Mouse (Mus musculus): ENCODE data around the gene Glrb. TPM values are rescaled to one million over a fixed set of nuclear protein-coding genes. Genes with fewer than 3 reads are reported as not detected.

Gene Glrb
- total RNA-seq, 2 experiments from 2014 or later: 0.15 to 0.62 TPM

DNA sequence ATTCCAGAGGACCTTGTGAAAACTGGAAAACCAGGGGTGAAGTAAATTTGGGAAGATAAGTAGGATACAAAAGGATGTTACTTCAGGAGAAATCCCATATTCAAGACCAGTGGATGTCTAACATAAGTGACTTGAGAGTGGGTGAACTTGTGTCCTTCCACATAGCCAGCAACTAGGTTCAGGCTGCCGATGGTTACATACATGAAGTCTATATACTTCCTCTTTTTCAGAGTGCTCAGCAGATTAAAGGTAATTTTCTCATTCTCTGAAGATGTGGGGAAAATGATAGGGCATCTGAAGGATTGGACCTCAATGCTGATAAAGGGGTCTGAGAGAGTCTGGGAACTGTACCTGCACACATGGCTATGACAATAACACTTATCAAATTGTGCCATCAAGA lies 89.5 kb downstream of the Glrb start:
- DNase-seq: no peak

DNA sequence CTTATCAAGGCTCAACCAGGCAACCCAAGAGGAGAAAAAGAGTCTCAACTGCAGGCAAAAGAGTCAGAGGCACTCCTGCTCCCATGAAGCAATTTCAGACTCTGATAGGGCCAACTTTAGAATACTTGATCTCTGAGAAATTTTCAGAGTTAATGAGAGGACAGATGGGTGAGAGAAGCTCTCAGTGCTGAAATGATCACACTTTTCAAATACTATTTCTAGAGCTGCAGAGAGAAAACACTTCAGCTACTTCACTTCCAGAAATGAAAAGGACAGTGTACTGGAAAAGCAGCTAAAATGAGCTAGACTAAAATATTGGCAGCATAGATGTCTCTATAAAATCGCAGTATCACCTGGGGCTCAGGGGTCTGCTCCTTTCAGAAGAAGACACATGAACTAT lies 94.8 kb downstream of the Glrb start:
- no peak for DNase-seq

DNA sequence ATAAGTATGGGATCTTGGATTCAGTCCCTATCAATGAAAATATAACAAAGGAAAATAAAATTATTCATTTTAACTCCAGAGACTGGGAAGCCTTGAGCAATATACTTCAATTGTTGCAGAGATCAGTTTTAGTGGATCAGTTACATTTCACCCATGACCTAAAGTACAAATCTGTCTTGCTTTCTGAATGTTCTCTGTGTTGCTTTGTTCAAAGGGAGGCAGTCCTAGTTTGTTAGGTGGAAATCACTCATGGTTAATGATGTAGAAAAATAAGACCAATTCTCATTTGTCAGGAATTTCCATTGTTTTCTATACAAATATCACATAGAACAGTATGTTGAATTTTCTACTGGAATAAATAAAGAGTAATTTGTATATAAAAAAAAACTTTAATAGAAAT lies 99.7 kb downstream of the Glrb start:
- DNase-seq: no peak

DNA sequence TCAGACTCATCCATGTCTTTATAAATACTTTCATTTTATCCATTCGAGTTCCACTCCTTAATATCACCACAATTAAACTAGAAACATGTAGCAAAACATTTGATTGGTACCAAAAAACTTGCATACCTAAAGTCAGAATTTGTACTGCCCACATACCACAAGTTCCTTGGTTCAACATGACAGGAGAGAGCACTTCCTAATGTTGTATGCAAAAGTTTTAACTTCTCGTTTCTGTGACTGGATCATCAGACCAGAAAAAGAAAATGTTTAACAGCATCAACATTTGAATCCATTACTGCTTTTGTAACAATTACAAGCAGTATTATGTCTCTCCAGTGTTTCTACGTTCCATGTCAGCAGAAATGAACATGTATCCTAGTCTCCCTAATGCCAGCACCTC lies 101.2 kb downstream of the Glrb start:
- DNase-seq: no peak

DNA sequence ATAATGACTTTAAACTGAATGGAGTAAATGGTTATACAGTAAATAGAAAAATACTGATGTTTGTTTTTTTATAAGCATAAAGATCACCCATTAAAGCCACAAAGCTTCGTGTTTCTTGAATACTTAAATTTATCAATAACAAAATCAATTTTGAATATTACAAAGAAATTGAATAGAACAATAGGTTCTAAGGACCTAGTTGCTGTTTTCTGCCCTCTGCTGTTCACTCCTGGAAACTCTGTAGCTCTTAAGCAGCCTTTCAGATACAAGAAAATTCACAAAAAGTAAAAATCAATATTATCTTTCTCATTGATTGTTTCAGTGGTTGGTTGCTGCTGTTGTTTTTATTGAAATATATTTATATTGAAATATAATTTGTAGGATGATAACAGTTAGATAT lies 108.1 kb downstream of the Glrb start:
- DNase-seq: no peak

DNA sequence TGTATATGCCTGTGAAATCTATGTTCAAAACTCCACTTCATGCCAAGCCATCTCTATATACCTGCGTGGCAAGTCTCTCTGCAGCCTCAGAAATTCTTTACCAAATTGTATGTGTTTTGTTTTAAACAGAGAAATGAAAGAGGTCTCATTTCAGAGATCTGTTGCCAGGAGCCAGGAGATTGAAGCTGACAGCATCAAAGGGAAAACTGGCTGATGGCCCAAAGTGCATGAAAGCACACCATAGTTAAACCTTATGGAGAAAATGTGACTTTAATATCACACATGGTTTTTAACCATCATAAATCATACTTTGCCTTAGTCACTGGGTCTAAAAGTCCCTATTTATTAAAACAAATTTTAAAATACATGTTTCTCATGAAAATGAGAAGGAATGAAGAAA lies 109.6 kb downstream of the Glrb start:
- no peak for DNase-seq

DNA sequence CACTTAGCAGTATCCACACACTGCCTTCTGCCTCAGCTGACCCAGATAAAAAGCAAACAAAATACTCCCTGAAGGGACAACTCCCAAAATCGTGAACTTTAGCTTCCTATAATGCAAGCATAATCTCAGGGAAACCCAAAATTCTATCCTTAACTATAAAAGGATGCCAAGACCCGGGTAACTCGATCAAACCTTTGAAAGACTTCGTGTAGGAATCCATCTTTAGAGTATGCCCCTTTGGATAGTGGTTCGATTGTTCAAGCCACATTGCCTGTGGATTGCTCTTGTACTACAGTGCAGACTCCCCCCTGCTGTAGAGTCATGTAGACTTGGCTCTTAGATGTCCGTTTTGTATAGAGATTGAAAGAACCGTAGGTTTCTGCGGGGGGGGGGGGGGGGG lies 110.2 kb downstream of the Glrb start:
- DNase-seq: no peak

DNA sequence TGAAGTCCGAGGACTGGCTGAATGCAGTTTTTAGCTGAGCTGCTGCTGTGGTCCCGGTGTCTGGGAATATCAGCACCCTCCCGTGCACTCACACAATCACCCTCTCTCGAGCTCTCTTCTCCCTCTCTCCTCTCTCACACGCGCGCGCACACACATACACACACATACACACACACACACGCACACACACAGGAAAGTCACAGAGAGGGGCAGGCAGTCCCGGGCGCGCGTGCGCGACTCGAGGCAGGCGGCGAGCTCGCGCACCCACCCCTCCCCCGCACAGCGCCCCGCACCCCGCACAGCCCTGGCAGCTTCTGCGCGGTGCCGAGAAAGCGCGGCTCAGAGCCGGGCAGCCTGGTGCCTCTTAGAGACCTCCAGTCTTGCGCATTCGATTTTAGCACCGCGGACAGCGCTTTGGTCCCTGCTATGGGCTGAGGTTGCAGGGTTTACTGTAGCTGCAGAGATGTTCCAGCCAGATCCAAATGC lies 110.8 kb downstream of the Glrb start, which contains the start of gene Gria2:
Gene Gria2, minus strand, starts transcription at position 240 of the 486 bp plus-strand sequence.
- peak; percentile 5 to 33 for DNase-seq

DNA sequence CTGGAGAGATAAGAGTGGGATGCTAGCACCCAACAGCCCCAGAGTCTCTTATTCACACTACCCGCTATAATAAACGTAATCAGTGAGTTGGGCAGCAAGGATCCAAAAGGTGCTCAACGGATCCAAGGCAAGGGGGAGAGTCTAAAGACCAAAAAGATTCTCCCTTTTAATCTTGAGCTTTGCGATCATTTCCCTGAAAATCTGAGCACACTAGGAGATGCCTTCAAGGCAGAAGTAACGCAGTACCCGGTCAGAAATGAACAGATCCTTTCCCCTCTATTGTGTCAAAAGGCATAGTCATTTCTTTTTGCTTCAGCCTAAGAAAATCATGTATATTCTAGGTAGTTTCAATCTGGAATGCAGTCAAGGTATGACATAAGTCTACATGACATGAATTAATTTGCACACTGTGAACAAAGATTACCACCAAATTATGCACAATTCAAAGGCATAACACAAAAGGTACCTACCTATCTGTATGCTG lies 111.6 kb downstream of the Glrb start:
- DNase-seq: no peak

DNA sequence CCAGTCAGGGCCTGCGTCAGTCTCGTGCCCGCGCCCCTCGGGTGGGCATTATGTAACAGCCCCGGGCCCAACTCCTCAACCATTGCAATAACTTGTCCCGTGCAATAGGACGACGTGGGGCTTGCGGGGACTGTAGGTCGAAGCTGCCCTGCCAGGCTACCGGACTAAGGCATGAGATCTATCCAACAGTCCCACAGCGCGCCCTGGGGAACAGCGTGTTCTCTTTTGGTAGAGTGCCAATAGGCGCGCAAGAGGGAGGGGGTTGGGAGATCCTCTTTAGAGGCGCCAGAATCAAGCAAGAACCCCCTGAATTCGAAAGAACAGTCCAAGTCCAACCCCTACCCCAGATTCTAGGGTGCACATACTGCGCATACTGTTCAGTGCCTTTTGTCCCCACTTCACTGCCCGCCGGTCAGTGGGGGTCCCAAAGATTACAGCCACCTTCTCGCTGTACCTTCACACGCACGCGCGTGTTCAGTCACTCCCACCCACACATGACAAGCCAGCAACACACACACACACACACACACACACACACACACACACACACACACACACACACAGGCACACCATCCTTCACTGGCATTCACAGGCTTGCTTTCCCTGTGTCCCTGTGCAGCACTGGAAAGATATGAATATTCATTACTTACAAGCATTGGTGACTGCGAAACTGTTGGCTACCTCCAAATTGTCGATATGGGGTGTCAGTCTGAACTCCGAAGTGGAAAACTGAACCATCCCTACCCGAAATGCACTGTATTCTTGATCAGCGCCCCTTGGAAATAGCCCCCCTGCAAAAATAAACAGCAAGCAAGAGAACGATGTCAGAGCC lies 112.2 kb downstream of the Glrb start:
- no peak for DNase-seq

DNA sequence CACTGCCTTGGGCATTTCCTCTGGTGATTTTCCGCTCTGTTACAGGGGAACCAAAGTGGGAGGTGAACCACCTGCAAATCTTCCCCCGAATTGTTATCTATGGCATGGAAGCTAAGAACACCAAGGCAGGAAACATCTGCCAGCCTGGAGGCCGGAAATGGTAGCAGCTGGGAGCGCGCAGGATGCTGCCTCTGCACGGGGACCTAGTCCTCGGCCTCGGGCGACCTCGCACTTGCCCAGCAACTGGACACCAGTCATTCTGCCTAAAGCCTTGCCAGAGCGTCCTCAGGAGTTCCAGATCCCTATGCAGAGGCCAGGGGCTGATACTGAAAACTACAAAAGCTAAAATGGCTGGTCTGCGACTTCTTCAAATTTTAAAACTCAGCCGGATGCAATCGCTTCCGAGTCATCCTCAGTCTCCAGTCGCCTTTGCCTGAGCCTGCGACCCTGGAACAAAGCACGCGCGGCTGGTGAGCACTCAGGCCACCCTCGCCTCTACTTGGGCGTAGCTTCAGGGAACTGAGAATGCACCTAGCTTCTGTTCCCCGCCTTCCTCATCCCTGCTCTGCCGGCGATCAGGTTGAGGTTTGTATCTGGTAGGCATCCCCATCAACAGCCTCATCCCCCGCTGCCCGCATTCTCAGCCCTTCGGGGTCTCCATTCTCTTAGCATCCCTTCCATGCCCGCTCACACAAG lies 113.0 kb downstream of the Glrb start:
- peak in 1 of 2 experiments; percentile 6 for DNase-seq

DNA sequence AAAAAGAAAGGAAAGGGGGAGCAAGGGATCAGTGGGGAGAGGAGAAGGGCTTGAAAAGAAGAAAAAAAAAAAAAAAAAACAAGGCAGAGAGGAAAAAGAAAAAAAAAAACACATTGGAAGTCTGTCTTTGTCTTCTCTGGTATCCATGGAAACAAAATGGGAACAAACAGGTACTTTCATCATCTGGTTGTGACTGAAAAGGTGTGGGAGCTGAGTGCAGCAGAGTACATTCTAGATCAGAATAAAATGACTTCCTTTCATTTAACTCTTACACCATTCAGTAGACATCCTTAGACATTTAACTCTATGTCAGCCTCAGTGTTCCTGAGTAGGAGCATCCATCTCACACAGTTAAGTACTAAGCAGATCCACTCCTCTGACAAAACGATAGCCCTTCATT lies 115.5 kb downstream of the Glrb start:
- DNase-seq: no peak

DNA sequence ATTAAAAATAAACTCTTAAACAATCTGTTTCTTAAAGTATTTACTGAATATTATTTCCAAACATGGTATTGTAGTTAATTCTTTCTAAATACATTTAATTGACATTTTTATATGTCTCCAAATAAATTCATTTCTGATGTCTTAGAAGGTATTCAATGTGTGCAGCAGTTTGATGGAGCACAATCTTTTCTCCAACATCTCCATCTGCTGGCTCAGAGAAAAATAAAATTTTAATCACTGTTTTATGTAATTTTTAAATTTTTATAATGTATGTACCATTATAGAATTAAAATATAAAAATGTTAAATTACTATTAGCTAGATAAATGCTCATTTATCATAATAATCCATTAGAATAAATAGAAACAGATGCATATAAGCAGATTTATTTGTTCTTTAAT lies 116.7 kb downstream of the Glrb start:
- no peak for DNase-seq

DNA sequence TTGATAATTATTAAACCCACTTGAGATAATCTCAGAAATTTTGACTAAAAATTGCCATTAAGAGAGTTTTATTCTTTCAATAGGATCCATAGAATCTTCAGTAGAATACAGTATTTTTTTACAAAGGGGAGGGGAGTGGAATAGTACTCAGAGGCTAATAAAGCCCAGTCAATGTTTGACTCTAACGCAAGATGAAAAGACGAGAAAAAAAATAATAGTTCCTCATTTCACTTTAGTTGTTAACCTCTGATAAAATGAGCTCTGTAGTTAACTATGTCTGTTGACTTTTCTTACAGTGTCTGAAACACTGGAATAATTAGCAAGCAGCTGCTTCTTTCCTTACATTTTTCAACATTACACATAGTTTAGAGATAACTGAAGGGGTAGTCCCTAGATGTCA lies 118.2 kb downstream of the Glrb start:
- no peak for DNase-seq

Other genes starting within 250 kb of the Glrb start
- gene Gria2, start 110.8 kb downstream of the Glrb start, total RNA-seq (2021): under 1 TPM in 1 of 2 experiments, not detected in 1; 0.10 TPM
- gene Pdgfc, start 122.8 kb upstream of the Glrb start, total RNA-seq (2021): 1 to 10 TPM; 2.3 to 3.4 TPM

All from heart, adult 18-20 months (tissue).